Mouse (Mus musculus) midbrain, postnatal 0 days (tissue): ENCODE measurements around the gene Jpt1. TPM values are rescaled to one million over a fixed set of nuclear protein-coding genes. Genes with fewer than 3 reads are reported as not detected.
"Not testable (repeated sequence)": the region's sequence is repeated elsewhere in the genome, so short reads cannot be mapped to it uniquely, and the experiment has no call there.

Experiments used
- ATAC-seq: fragments of 200-750 bp; cut with Nextera tagmentation; 2 replicates; pipeline ENCODE4 v1.8.0; 2017; ENCODE audit warnings: moderate number of reproducible peaks, mild to moderate bottlenecking, moderate TSS enrichment, moderate library complexity; ENCODE audit not compliant: low FRiP score
- DNase-seq: peaks from one replicate; pipeline ENCODE4 v3.0.0-alpha.2; 2015; ENCODE audit warnings: low spot score
- H3K27ac ChIP-seq: fragments of 300-500 bp; sonication (generic); 2 replicates; pipeline ENCODE4 v1.5.1; 2014; ENCODE audit warnings: low read depth, mild to moderate bottlenecking, low read length, mixed read lengths
- H3K27me3 ChIP-seq: fragments of 300-500 bp; sonication (generic); 2 replicates; pipeline ENCODE4 v1.6.1; 2014; ENCODE audit warnings: low read length, control low read depth, mixed read lengths; ENCODE audit not compliant: insufficient read depth
- H3K36me3 ChIP-seq: fragments of 300-500 bp; sonication (generic); 2 replicates; pipeline ENCODE4 v1.6.1; 2014; ENCODE audit warnings: low read length, control low read depth, mixed read lengths; ENCODE audit not compliant: insufficient read depth
- H3K4me1 ChIP-seq: fragments of 300-500 bp; sonication (generic); 2 replicates; pipeline ENCODE4 v1.6.1; 2014; ENCODE audit warnings: mild to moderate bottlenecking, control low read depth, antibody characterized with exemption, low read length, mixed read lengths; ENCODE audit not compliant: insufficient read depth
- H3K4me2 ChIP-seq: fragments of 300-500 bp; sonication (generic); 2 replicates; pipeline ENCODE4 v1.6.1; 2014; ENCODE audit warnings: low read depth, mild to moderate bottlenecking, low read length, mixed read lengths; ENCODE audit not compliant: poor library complexity, severe bottlenecking
- H3K4me3 ChIP-seq: fragments of 300-500 bp; sonication (generic); 2 replicates; pipeline ENCODE4 v1.5.1; 2014; ENCODE audit warnings: low read depth, mild to moderate bottlenecking, low read length, moderate library complexity
- H3K9ac ChIP-seq: fragments of 300-500 bp; sonication (generic); replicated peaks from 2 replicates; pipeline ENCODE4 v1.6.1; 2014; ENCODE audit warnings: mild to moderate bottlenecking, low read length, moderate library complexity, mixed read lengths; ENCODE audit not compliant: poor library complexity, severe bottlenecking
- H3K9me3 ChIP-seq: fragments of 300-500 bp; sonication (generic); 2 replicates; pipeline ENCODE4 v1.6.1; 2016; ENCODE audit warnings: low read length, control low read depth
- CTCF ChIP-seq: IDR thresholded peaks from 2 replicates; pipeline ENCODE4 v1.5.1; 2016; ENCODE audit warnings: antibody characterized with exemption, mild to moderate bottlenecking
- WGBS: fragments of 180-500 bp; shearing (Covaris S2); extraction: QIAGEN DNeasy Blood & Tissue Kit; methylation state at CpG from one replicate; pipeline ENCODE4 v1.1.7; 2014; 5-methylcytosine and 5-hydroxymethylcytosine counted together
- polyA plus RNA-seq: library from polyadenylated mRNA; unstranded; fragments of >200 nt; fragmentation: Nextera tagmentation; extraction: Ambion mirVana; gene quantifications from 2 replicates; pipeline ENCODE4 v1.2.1, GENCODE M21; 2015
- total RNA-seq: library from RNA; depleted of rRNA; stranded (reverse); fragments of >200 nt; gene quantifications from 2 replicates; pipeline ENCODE4 v1.2.3, GENCODE M21; 2014

The Jpt1 gene
- total and polyA plus RNA-seq, 2 experiments from 2014 or later, result 744 to 1,259 TPM

GRCm38 (mm10) chr11:115536856-115537568 lies 22.8 kb upstream of the Jpt1 start:
- DNase-seq (peak; percentile 10), ATAC-seq (no peak)
- 78% methylated on average over 10 of the region's 10 CpGs for WGBS
- Histone ChIP-seq H3K4me3 (peak overlapping the region; percentile 76), H3K27me3 (no peaks in the 10 kb centered on the region), H3K4me2 (peak overlapping the region; percentile 46), H3K36me3 (0 out of 2 replicates have a peak, but pooled peaks cover 5% of the 10 kb centered on the region), H3K9me3 (no peaks in the 10 kb centered on the region), H3K27ac (peak overlapping the region; percentile 99), H3K9ac (0 out of 2 replicates have a peak overlapping the region, but pooled peaks have one; percentile 15), H3K4me1 (0 out of 2 replicates have a peak, but pooled peaks cover 4% of the 10 kb centered on the region)
- no peak; the same call in 1 of the 2 replicates for TF ChIP-seq CTCF

DNA sequence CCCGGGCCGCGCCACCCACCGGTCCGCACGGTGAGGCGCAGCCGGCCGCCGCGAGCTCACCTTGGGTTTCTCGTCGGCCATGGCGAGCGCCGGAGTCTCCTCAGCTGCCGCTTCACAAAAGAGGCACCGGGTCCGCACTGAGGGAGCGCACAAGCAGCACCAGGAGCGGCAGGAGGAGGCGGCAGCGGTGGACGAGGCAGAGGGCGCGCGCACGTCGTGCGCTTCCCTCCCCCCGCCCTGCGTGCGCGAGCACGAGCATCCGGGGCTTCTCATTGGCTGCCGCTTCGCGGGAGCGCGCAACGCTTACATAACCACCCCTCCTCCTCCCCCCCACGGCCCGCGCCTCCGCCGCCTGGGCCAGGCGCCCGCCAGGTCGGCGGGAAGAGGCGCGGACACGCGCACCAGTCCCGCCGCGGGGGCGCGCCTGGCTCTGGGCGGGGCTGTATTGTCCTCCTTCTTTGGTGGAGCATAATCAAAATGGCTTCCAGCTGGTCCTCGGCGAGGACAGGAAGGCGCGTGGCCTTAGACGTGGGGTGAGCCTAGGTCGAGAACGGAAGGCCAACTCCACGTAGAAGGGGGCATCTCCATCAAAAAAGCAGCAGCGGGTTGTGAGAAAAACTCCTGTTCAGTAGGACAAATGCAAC lies 22.0 kb upstream of the Jpt1 start, which contains the start of gene Sumo2:
Gene Sumo2 (minus strand): TSS at position 239 of the 644 bp plus-strand sequence.
- H3K4me3 ChIP-seq, result peak within 1 kb of the TSS; percentile 76
- 0 out of 2 replicates have a peak, but pooled peaks cover 4% of the 10 kb centered on the region for H3K4me1 ChIP-seq
- DNase-seq (peak; percentile 98), ATAC-seq (peak; percentile 92)
- peak within 1 kb of the TSS; percentile 77 for H3K4me2 ChIP-seq
- no peaks in the 10 kb centered on the region for H3K27me3 ChIP-seq
- no peaks in the 10 kb centered on the region for H3K9me3 ChIP-seq
- 0 out of 2 replicates have a peak, but pooled peaks cover 5% of the 10 kb centered on the region for H3K36me3 ChIP-seq
- WGBS, result under 1% methylated on average over 34 of the region's 70 CpGs
- no peak for TF ChIP-seq CTCF
- peak within 1 kb of the TSS; percentile 90 for H3K9ac ChIP-seq
- H3K27ac ChIP-seq, result peak within 1 kb of the TSS; percentile 99

DNA sequence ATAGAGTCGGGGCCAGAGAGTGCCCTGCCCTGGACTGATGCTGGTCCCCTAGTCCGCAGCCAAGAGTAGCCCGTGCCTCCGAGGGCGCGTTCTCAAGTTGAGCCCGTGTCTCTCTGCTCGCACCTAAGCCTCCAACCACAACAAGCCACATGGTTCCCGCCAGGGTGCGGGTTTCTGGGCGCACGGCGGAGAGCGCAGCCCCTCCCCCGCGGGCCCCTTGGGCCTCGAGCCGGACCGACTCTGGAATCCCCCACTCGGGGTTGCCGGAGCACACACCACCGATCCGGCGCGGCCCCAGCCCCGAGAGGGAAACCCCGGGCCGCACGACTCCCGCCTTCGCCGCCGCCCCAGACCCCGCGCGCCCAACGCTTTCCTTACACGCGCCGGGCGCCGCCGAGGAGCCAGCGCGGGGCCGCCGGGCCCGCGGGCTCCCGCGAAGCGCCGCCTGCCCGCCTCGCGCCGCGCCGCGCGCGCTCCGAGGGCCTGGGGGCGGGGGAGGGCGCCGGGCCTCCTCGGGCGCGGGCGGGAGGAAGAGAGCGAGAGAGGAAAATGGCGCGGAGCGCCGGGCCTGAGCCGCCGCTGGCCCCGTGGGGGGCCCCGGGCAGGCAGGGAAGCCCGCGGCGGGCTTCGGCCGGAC lies 21.3 kb upstream of the Jpt1 start:
- peak overlapping the region; percentile 90 for H3K9ac ChIP-seq
- ATAC-seq, result peak; percentile 75
- WGBS, result 2% methylated on average over 42 of the region's 84 CpGs
- 0 out of 2 replicates have a peak, but pooled peaks cover 5% of the 10 kb centered on the region for H3K36me3 ChIP-seq
- no peaks in the 10 kb centered on the region for H3K9me3 ChIP-seq
- DNase-seq, result peak; percentile 84
- H3K27me3 ChIP-seq, result no peaks in the 10 kb centered on the region
- peak overlapping the region; percentile 76 for H3K4me3 ChIP-seq
- TF ChIP-seq CTCF, result no peak
- H3K27ac ChIP-seq, result peak overlapping the region; percentile 99
- H3K4me1 ChIP-seq, result 0 out of 2 replicates have a peak, but pooled peaks cover 4% of the 10 kb centered on the region
- peak overlapping the region; percentile 77 for H3K4me2 ChIP-seq

DNA sequence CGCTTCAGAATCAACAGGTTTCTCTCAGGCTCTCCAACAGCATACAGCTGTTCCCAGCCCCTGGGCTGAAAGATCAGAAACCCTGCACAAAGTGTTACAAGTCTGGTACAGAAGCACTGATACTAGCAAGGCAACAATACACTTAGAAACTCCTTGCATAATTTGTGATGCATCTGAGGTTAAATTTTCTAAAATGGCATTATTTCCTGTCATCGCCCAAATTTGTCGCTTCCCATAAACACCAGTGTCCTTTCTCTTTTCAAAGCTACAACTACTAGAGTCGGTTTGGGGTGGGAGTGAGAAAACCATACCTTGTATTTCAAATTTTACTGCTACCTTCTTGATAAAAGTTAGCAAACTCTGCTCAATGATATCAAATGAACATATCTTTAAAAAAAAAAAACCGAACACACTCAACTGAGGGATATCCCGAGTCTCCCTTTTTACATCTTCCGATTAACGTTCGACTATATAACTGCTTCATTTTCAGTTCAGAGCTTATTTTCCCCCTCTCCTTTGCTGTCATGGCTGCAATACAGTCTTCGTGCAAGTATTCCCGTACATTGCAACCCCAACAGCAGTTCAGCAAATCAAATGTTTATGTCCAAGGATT lies 20.7 kb upstream of the Jpt1 start:
- H3K27me3 ChIP-seq, result no peaks in the 10 kb centered on the region
- peak overlapping the region; percentile 90 for H3K9ac ChIP-seq
- H3K4me3 ChIP-seq, result peak overlapping the region; percentile 76
- H3K4me1 ChIP-seq, result 0 out of 2 replicates have a peak, but pooled peaks cover 4% of the 10 kb centered on the region
- peak overlapping the region; percentile 99 for H3K27ac ChIP-seq
- H3K4me2 ChIP-seq, result peak overlapping the region; percentile 77
- 5% methylated on average over 11 of the region's 11 CpGs for WGBS
- TF ChIP-seq CTCF, result no peak
- DNase-seq (no peak), ATAC-seq (no peak)
- no peaks in the 10 kb centered on the region for H3K9me3 ChIP-seq
- H3K36me3 ChIP-seq, result 0 out of 2 replicates have a peak, but pooled peaks cover 5% of the 10 kb centered on the region

- not testable (repeated sequence) for ATAC-seq, H3K27me3 ChIP-seq, H3K9ac ChIP-seq, H3K4me3 ChIP-seq, H3K27ac ChIP-seq, H3K4me2 ChIP-seq, DNase-seq, H3K9me3 ChIP-seq, H3K4me1 ChIP-seq
- H3K36me3 ChIP-seq, result peaks cover 35% of the 10 kb centered on the region
- WGBS, result 82% methylated on average over 3 of the region's 3 CpGs
Observed at GRCm38 (mm10) chr11:115526446-115526845, 12.3 kb upstream of the Jpt1 start.
